Mouse (Mus musculus): ENCODE results near the gene Dand5.

Gene Dand5

DNA sequence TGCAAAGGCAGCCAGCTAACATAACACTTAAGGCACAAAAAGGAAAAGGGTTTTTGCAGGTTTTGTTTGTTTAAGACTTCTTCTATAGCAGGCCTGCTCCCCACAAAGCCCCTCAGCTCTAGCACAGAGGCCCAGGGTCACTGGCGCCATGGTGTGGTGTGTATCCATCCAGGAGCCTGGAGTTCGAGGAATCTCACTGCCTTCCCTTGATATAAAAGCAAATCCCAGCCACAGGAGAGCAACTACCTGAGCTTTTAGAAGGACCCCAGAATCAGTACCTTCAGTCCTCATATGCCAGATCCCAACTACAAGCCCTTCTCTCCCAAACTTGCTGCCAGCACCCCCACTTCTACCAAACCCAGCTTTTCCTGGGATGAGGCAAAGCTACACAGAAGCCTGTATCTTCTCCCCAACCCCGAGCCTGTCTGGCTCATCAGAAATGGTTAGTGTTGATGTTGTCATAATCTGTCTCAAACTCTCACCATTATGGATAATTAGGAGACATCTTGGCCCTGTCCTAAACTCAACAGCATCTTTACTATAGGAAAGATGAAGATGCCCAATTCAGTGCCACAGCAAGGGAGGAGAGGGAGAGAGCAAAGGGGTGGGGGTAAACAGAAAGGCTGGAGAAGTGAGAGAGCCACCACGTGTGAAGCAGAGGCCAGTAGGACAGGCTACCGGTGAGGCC, 51.5 kb downstream of the Dand5 start:
- no peak for DNase-seq (ENCODE audit: low spot score in 2 of 2)

DNA sequence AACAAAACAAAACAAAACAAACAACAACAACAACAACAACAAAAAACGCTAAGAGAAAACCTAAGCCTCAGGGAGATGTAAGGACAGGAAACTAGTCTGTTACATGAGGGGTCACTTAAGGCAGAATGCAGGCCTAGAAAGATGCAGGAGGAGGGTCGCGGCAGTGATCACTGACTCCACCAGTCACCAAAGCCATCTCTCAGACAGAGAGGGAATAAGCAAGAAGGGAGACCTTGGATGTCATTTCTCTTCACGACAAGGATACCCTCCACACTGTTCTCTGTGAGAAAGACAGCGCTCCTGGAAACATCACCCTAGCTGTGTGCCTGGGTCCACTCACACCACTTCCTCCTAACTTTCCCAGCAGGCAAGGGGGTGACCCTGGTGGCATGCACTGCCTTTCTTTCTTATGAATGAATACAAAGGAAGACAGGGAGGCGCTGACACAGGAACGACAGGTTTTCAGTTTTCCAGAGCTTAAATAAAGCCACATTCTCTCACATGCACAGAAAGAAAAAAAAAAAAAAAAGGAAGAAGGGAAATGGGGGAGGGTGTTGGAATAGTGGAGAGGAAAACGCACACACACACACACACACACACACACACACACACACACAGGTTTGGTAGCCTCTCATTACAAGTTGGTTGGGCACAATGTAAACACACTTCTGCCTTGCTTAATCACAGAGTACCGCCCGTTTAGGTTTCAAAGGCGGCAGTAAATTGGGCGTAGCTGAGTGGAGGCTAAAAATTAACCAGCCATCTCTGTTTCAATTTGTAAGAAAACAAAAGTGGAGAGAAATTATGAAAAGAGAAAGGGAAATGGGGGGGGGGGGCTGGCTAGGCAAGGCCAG, 52.3 kb downstream of the Dand5 start:
- no peak for DNase-seq (ENCODE audit: low spot score in 2 of 2)

DNA sequence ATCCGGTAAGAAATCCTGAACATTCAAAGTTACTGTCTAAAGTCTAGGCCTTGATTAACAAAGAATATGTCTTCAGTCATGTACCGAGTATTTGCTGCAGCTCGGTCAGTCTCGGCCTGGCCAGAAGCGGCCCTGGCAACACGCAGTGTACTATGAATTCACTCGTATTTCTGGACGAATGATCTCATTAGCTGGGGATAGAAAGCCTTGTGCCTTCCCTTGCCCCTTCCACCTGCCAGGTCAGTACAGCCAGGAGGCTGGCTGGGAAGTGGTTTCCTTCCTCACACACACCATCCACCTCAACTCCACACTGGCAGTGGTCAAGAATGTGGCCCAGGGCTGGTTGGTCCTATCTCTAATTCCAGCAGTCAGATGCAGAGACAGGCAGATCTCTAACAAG, 53.3 kb downstream of the Dand5 start:
- no peak for DNase-seq (ENCODE audit: low spot score in 2 of 2)

DNA sequence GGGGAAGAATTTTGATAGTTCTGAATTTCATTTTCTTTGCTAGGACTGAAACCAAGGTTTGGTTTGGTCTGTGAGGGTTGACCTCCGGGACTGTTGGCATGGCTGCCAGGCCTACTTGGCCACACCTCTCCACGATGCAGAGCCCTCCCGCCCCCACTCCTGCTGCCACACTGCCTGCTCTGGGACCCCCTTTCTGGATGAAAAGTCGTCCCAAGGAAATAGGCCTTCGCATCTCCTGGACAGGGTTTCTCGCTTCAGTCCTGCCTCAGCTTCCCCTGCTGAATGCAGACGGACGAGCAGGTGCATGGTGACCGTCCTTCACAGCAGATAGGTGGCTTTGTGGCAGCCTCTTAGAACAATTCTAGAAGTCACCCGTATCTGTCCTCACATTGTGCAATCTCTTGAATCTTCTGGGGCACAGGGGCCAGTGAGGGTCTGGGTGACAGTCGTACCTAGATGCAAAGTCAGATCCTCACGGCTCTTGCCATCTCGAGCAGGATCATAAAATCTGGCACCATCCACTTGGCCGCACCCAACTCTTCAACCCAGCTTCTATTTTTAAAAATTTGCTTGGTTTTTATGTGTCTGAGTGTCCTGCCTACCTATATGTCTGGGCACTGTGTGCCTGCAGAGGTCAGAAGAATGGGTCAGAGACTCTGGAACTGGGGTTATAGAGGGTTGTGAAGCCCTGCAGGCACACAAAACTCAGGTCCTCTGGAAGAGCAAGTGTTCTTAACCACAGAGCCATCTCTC, 54.1 kb downstream of the Dand5 start:
- DNase-seq (ENCODE audit: low spot score in 2 of 2): no peak

DNA sequence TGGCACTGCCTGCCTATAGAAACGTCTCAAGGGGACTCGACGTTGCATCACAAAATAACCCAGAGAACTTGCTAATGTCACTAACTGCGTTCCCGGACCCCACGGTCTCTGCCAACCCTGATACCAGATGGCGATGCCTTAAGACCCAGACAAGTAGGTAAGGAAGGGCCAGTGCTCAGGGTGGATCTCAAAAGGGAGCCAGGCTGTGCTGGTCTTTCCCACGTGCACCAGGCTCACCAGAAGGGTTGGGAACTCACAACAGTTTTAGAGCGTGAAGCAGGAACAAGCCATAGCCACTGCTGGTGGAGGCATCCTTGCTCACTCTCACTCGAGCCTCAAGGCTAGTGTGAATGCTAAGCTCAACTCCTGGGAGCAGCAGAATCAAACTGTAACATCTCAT, 55.4 kb downstream of the Dand5 start:
- DNase-seq (ENCODE audit: low spot score in 2 of 2): no peak

DNA sequence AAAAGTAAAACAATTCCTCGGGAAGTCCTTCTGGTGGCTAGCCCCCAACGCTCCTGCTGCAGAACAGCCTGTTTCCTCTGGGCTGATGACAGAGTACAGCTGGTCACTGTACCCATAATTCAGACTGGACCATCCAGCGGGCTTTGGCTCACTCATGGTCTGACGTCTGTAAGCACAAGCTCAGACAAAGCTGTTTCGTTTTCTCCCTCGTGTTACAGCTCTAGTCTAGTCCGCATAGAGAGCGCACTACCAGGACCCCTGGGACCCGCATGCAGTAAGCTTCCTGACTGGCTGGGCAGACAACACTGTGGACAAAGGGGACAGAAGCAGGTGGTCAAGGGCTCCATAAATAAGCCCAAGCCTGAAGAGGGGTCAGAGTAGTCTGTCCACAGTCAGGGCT, 56.2 kb downstream of the Dand5 start:
- DNase-seq (ENCODE audit: low spot score in 2 of 2): no peak

DNA sequence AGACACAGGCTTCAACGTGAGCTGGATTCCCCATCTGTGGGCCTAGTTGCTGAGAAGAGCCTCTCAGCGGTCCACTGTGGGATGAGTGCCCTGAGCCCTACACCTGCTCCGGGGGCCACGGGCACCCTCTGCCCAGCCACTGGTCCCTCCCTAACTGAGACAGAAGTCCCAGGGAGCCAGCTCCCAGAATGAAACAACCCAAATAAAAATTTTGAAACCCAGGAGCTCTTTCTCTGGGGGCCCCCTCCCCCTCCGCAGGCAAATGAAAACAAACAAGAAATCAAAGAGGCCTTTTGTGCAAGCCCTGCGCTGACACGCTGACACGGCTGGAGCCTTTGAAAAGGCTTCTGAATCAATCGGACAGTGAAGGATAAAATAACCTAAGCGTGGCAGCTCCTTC, 57.0 kb downstream of the Dand5 start:
- no peak for DNase-seq (ENCODE audit: low spot score in 2 of 2)
